Mouse (Mus musculus): ENCODE data around the gene Stat1.

The Stat1 gene

GRCm38 (mm10) chr1:52131787-52132377 is 12.6 kb downstream of the Stat1 start:
- in situ Hi-C loops (cut with MseI, MboI), result no loop called here

- in situ Hi-C loops (cut with MseI, MboI), result no loop called here
Measured at GRCm38 (mm10) chr1:52133254-52133653, 14.0 kb downstream of the Stat1 start.

GRCm38 (mm10) chr1:52137292-52137691 is 18.1 kb downstream of the Stat1 start:
- in situ Hi-C loops (cut with MseI, MboI), result no loop called here

GRCm38 (mm10) chr1:52140534-52140933 is 21.3 kb downstream of the Stat1 start:
- in situ Hi-C loops (cut with MseI, MboI), result no loop called here

- in situ Hi-C loops (cut with MseI, MboI), result no loop called here
Measured at GRCm38 (mm10) chr1:52141482-52141881, 22.2 kb downstream of the Stat1 start.

GRCm38 (mm10) chr1:52142117-52142516 is 22.9 kb downstream of the Stat1 start:
- in situ Hi-C loops (cut with MseI, MboI), result no loop called here

GRCm38 (mm10) chr1:52143191-52143590 is 24.0 kb downstream of the Stat1 start:
- in situ Hi-C loops (cut with MseI, MboI), result no loop called here

- in situ Hi-C loops (cut with MseI, MboI), result no loop called here
Measured at GRCm38 (mm10) chr1:52143596-52144156, 24.4 kb downstream of the Stat1 start.

- in situ Hi-C loops (cut with MseI, MboI), result no loop called here
Measured at GRCm38 (mm10) chr1:52144907-52145306, 25.7 kb downstream of the Stat1 start.

GRCm38 (mm10) chr1:52146214-52146970 is 27.2 kb downstream of the Stat1 start:
- in situ Hi-C loops (cut with MseI, MboI), result no loop called here

- in situ Hi-C loops (cut with MseI, MboI), result no loop called here
Measured at GRCm38 (mm10) chr1:52147431-52147830, 28.2 kb downstream of the Stat1 start.

- in situ Hi-C loops (cut with MseI, MboI), result no loop called here
Measured at GRCm38 (mm10) chr1:52148178-52148577, 28.9 kb downstream of the Stat1 start.

GRCm38 (mm10) chr1:52148696-52149095 is 29.5 kb downstream of the Stat1 start:
- in situ Hi-C loops (cut with MseI, MboI), result no loop called here

GRCm38 (mm10) chr1:52149934-52150346 is 30.7 kb downstream of the Stat1 start:
- in situ Hi-C loops (cut with MseI, MboI), result no loop called here

GRCm38 (mm10) chr1:52150676-52151075 is 31.4 kb downstream of the Stat1 start:
- in situ Hi-C loops (cut with MseI, MboI), result no loop called here

GRCm38 (mm10) chr1:52151166-52151565 is 31.9 kb downstream of the Stat1 start:
- in situ Hi-C loops (cut with MseI, MboI), result no loop called here

- in situ Hi-C loops (cut with MseI, MboI), result no loop called here
Measured at GRCm38 (mm10) chr1:52152369-52152768, 33.1 kb downstream of the Stat1 start.

GRCm38 (mm10) chr1:52152936-52153335 is 33.7 kb downstream of the Stat1 start:
- in situ Hi-C loops (cut with MseI, MboI), result no loop called here

GRCm38 (mm10) chr1:52154890-52155289 is 35.6 kb downstream of the Stat1 start:
- in situ Hi-C loops (cut with MseI, MboI), result no loop called here

- in situ Hi-C loops (cut with MseI, MboI), result no loop called here
Measured at GRCm38 (mm10) chr1:52156351-52156750, 37.1 kb downstream of the Stat1 start.

- in situ Hi-C loops (cut with MseI, MboI), result no loop called here
Measured at GRCm38 (mm10) chr1:52158040-52158439, 38.8 kb downstream of the Stat1 start.

- in situ Hi-C loops (cut with MseI, MboI), result no loop called here
Measured at GRCm38 (mm10) chr1:52158490-52159381, 39.5 kb downstream of the Stat1 start.

Data from mouse trophoblast stem cell (cell line).